Mouse (Mus musculus) heart, adult 2 months (tissue): ENCODE results near the gene Sde2.

Experiments used
- CTCF ChIP-seq: fragments of 200-600 bp; IDR thresholded peaks from 2 replicates; pipeline ENCODE4 v1.8.1; 2022; ENCODE audit warnings: antibody characterized with exemption, mild to moderate bottlenecking, moderate library complexity
- POLR2A ChIP-seq: fragments of 200-500 bp; IDR thresholded peaks from 2 replicates; pipeline ENCODE4 v1.6.1; 2011; ENCODE audit warnings: mild to moderate bottlenecking, low read depth, low read length, control low read depth; ENCODE audit not compliant: insufficient read depth

DNA sequence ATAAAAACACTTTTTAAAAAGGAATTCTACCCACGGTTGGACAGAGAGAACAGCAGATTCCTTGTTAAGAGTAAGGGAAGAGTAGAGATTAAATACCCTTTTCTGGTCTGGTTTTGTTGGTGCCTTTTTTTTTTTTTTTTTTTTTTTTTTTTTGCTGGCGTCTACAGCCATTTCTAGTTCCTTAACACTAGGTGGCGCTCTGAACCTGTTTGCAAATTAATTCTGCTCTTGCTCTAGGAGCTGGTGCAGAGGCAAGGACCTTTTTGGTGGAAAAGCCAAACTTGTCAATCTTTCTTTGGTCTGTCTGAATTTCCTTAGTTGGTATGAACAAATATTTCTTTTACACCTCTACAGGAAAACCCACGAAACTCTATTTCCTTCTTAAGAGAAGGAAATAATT, 50.2 kb downstream of the Sde2 start:
- TF ChIP-seq POLR2A (no peak), CTCF (peak; percentile 90)
